Mouse (Mus musculus): Measurements from ENCODE around the gene Zfp688. TPM values are rescaled to one million over a fixed set of nuclear protein-coding genes. Genes with fewer than 3 reads are reported as not detected.

The Zfp688 gene
- polyA plus RNA-seq (2014; fragmentation: Illumina TruSeq; extraction: RNeasy Lipid Tissue Mini Kit (QIAGEN cat#74804); ENCODE audit: low read depth, low replicate concordance): 0.89 TPM

DNA sequence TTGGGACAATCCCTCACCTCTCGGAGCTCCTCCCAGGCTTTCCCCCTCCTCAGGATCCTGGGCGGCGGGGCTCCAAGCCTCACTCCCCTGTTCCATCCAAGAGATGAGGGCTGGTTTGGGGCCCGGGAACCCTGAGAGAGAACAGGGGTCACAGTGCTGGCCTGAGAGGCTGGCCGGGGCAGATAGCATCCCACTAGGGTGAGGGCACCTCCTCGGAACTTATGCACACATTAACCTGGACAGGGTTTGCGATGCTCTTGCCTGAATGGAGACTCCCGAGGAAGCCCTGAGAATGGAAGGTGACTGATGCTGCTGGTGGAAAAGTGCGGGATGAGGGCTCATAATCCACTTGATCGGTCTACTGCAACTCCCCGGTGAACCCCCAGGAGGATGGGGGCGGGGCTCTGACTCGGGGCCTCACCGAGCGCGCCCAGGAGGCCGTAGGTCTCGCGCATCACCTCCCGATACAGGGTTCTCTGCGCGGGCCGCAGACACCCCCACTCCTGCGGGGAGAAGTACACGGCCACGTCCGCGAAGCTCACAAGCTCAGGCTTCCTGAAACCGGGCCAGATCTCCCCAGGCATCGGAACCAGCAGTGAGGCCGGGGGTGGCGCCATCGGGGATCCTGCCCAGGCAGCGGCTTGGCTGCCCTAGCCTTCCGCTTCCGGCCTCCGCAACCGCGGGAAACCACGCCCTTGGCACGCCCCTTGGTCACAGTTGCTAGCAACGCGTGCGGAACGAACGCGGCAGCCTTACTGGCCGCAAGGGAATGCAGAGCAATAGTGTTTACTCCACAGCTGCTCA is at the start of gene Zfp688:
Zfp688 (minus strand) TSS at position 681 of the 804 bp plus-strand sequence.

DNA sequence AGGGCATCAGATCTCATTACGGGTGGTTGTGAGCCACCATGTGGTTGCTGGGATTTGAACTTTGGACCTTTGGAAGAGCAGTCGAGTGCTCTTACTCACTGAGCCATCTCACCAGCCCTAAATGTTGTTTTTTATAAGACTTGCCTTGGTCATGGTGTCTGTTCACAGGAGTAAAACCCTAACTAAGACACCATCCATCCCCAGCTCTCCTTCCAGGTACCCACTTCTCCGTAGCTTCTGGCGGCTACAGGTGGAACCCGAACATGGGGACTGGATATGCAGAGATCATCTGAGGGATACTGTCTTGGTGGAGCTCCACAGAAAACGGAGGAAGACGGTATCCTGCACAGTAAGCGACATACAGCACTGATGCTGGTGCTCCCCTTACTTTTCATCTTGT is 37.4 kb upstream of the Zfp688 start, which contains the start of gene Prr14:
Prr14 (plus strand) TSS at position 301 of the 400 bp plus-strand sequence.

DNA sequence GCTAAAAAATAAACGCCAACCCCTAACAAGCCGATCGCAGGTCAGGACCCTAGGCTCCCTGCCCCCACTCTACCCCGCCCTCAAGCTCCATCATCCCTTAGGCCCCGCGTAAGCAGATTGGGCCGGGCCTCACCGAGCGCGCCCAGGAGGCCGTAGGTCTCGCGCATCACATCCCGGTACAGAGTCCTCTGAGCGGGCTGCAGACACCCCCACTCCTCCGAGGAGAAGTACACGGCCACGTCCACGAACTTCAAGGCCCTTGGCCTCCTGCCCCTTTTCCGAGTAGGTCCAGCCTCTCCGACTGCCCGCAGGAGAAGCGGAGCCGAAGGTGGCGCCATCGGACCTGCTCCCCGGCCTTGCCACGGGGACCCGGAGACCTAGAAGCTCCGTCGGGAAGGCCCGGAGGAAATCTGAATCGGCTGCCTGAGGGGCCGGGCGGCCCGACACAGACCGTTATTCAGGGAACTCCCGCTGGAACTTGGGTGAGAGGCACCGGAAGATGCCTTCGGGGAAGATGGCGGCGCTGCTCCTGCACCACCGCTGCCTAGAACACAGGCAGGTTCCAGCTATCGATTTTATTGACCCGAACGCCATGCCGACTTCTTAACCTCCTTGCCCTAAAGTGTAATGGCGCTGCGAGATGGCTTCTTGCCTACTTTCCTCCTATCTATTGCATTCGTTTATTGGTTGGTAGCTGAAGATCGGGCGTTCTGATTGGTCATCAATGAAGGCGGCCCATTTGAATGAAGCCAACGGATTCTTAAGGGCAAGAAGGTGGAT is 26.8 kb upstream of the Zfp688 start, which contains the start of gene Zfp689:
Zfp689 (minus strand) TSS at position 638 of the 780 bp plus-strand sequence.

DNA sequence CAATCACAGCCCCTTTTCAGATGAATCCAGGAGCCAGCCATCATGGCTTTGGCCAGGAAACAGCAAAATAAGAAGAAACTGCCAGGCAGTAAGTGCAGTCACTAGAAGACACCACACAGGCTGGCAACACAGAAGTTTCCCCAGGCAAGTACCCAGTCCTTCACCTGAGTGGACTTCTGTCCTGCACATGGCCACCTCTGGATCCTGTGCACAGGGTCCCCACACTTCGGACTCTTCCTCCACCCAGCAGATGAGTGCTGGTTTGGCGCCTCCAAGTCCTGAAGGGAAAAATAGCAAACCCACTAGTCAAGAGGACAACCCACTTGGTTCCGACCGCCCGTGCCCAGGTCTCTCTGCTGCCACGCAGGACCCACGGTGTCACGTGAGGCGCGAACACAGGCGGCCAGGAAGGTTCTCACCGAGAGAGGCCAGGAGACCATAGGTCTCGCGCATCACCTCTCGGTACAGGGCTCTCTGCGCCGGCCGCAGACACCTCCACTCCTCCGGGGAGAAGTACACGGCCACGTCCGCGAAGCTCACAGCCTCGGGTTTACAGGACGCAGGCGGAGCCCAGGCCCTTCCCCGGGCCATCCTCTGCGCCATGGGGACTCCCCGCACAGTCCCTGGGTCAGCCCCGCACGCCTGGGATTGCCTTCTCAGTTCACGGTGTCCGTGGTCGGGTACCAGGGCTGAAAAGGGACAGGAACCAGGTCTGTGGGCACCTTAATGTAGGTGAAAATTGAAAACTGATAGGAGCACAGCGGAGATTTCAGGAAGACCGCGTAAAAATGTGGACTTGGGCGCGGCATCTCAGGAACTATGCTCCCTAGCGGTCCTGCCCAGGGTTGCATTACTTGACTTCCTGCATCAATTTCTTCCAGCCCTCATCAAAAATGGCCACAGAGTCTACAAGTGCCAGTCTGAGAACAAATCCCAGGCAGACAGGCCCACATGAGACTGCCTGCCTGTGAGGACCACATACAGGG is 15.6 kb downstream of the Zfp688 start, which contains the start of gene Zfp764:
Zfp764 (minus strand) TSS at position 821 of the 986 bp plus-strand sequence.

DNA sequence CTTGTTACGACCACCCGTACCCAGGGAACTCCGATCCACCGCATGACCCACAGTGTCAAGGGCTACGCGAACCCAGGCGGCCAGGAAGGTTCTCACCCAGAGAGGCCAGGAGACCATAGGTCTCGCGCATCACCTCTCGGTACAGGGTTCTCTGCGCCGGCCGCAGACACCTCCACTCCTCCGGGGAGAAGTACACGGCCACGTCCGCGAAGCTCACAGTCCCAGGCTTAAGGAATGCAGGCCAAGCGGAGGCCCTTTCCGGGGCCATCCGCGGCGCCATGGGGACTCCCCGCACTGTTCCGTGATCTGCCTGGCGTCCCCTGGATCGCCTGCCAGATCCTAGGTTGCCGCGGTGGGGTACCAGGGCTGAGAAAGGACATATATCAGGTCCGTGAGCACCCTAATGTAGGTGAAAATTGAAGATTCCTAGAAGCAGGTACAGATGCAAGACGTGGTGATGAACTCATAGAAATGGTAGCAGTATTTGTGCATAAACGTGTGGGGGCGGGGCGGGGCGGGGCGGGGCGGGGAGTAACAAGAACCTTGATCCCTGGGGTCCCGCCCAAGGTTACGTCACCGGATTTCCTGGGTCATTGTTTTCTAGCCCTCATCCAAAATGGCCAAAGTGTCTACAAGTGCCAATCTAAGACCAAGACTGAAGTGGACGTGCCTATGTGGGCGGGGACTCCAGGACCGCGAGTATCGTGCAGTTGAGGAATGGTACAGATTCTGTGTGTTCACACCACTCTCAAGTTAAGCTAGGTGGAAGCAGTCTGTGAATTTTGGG is 28.5 kb downstream of the Zfp688 start, which contains the start of gene E430018J23Rik:
E430018J23Rik (minus strand) TSS at position 473 of the 787 bp plus-strand sequence.

DNA sequence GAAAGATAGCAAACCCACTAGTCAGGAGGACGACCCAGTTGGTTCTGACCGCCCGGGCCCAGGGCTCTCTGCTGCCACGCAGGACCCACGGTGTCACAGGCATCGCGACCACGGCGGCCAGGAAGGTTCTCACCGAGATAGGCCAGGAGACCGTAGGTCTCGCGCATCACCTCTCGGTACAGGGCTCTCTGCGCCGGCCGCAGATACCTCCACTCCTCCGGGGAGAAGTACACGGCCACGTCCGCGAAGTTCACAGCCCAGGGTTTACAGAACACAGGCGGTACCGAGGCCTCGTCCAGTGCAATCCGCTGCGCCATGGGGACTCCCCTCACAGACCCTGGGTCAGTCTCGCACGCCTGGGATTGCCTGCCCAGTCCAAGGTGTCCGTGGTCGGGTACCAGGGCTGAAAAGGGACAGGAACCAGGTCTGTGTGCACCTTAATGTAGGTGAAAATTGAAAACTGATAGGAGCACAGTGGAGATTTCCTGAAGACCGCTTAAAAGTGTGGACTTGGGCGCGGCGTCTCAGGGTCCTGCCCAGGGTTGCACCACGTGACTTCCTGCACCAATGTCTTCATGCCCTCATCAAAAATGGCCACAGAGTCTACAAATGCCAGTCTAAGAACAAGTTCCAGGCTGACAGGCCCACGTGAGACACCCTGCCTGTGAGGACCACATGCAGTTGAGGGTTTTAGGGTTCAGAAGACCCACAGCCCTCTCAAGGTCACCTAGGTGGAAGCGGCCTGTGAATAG is 35.1 kb downstream of the Zfp688 start, which contains the start of gene 9130019O22Rik:
9130019O22Rik (minus strand) TSS at position 526 of the 752 bp plus-strand sequence.

DNA sequence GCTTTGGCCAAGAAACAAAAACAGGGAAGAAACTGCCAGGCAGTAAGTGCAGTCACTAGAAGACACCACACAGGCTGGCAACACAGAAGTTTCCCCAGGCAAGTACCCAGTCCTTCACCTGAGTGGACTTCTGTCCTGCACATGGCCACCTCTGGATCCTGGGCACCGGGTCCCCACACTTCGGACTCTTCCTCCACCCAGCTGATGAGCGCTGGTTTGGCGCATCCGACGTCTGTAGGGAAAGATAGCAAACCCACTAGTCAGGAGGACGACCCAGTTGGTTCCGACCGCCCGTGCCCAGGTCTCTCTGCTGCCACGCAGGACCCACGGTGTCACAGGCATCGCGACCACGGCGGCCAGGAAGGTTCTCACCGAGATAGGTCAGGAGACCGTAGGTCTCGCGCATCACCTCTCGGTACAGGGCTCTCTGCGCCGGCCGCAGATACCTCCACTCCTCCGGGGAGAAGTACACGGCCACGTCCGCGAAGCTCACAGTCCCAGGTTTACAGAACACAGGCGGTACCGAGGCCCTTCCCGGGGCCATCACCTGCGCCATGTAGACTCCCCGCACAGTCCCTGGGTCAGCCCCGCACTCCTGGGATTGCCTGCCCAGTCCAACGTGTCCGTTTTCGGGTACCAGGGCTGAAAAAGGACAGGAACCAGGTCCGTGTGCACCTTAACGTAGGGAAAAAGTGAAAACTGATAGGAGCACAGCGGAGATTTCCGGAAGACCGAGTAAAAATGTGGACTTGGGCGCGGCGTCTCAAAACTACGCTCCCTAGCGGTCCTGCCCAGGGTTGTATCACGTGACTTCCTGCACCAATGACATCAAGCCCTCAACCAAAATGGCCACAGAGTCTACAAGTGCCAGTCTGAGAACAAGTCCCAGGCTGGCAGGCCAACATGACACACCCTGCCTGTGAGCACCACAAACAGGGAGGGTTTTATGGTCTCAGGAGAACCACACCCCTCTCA is 46.3 kb downstream of the Zfp688 start, which contains the start of gene Zfp747:
Zfp747 (minus strand) TSS at position 780 of the 975 bp plus-strand sequence.

Other genes with a start within 250 kb of the Zfp688 start
- 11.2 TPM for gene Cd2bp2, start 226.0 kb downstream of the Zfp688 start, polyA plus RNA-seq (2014; fragmentation: Illumina TruSeq; extraction: RNeasy Lipid Tissue Mini Kit (QIAGEN cat#74804); ENCODE audit: low read depth, low replicate concordance)
- 1.9 TPM for gene Tbc1d10b, start 213.6 kb downstream of the Zfp688 start, polyA plus RNA-seq (2014; fragmentation: Illumina TruSeq; extraction: RNeasy Lipid Tissue Mini Kit (QIAGEN cat#74804); ENCODE audit: low read depth, low replicate concordance)
- gene Mylpf, start 213.2 kb downstream of the Zfp688 start, polyA plus RNA-seq (2014; fragmentation: Illumina TruSeq; extraction: RNeasy Lipid Tissue Mini Kit (QIAGEN cat#74804); ENCODE audit: low read depth, low replicate concordance): not detected
- 1.3 TPM for gene Zfp553, start 189.0 kb downstream of the Zfp688 start, polyA plus RNA-seq (2014; fragmentation: Illumina TruSeq; extraction: RNeasy Lipid Tissue Mini Kit (QIAGEN cat#74804); ENCODE audit: low read depth, low replicate concordance)
- gene Sept1, start 188.9 kb downstream of the Zfp688 start, polyA plus RNA-seq (2014; fragmentation: Illumina TruSeq; extraction: RNeasy Lipid Tissue Mini Kit (QIAGEN cat#74804); ENCODE audit: low read depth, low replicate concordance): not detected
- gene Zfp771, start 177.8 kb downstream of the Zfp688 start, polyA plus RNA-seq (2014; fragmentation: Illumina TruSeq; extraction: RNeasy Lipid Tissue Mini Kit (QIAGEN cat#74804); ENCODE audit: low read depth, low replicate concordance): not detected
- gene Dctpp1, start 161.4 kb downstream of the Zfp688 start, polyA plus RNA-seq (2014; fragmentation: Illumina TruSeq; extraction: RNeasy Lipid Tissue Mini Kit (QIAGEN cat#74804); ENCODE audit: low read depth, low replicate concordance): not detected
- 208 TPM for gene Sephs2, start 148.0 kb downstream of the Zfp688 start, polyA plus RNA-seq (2014; fragmentation: Illumina TruSeq; extraction: RNeasy Lipid Tissue Mini Kit (QIAGEN cat#74804); ENCODE audit: low read depth, low replicate concordance)
- gene Itgal, start 125.8 kb downstream of the Zfp688 start, polyA plus RNA-seq (2014; fragmentation: Illumina TruSeq; extraction: RNeasy Lipid Tissue Mini Kit (QIAGEN cat#74804); ENCODE audit: low read depth, low replicate concordance): 0.16 TPM
- 4.7 TPM for gene Zfp768, start 76.5 kb downstream of the Zfp688 start, polyA plus RNA-seq (2014; fragmentation: Illumina TruSeq; extraction: RNeasy Lipid Tissue Mini Kit (QIAGEN cat#74804); ENCODE audit: low read depth, low replicate concordance)
- 1.6 TPM for gene Zfp747, start 46.0 kb downstream of the Zfp688 start, polyA plus RNA-seq (2014; fragmentation: Illumina TruSeq; extraction: RNeasy Lipid Tissue Mini Kit (QIAGEN cat#74804); ENCODE audit: low read depth, low replicate concordance)
- 0.97 TPM for gene 9130019O22Rik, start 34.9 kb downstream of the Zfp688 start, polyA plus RNA-seq (2014; fragmentation: Illumina TruSeq; extraction: RNeasy Lipid Tissue Mini Kit (QIAGEN cat#74804); ENCODE audit: low read depth, low replicate concordance)
- gene E430018J23Rik, start 28.4 kb downstream of the Zfp688 start, polyA plus RNA-seq (2014; fragmentation: Illumina TruSeq; extraction: RNeasy Lipid Tissue Mini Kit (QIAGEN cat#74804); ENCODE audit: low read depth, low replicate concordance): 0.69 TPM
- 2.5 TPM for gene Zfp764, start 15.2 kb downstream of the Zfp688 start, polyA plus RNA-seq (2014; fragmentation: Illumina TruSeq; extraction: RNeasy Lipid Tissue Mini Kit (QIAGEN cat#74804); ENCODE audit: low read depth, low replicate concordance)
- gene Zfp689, start 27.1 kb upstream of the Zfp688 start, polyA plus RNA-seq (2014; fragmentation: Illumina TruSeq; extraction: RNeasy Lipid Tissue Mini Kit (QIAGEN cat#74804); ENCODE audit: low read depth, low replicate concordance): 0.89 TPM
- gene Prr14, start 37.5 kb upstream of the Zfp688 start, polyA plus RNA-seq (2014; fragmentation: Illumina TruSeq; extraction: RNeasy Lipid Tissue Mini Kit (QIAGEN cat#74804); ENCODE audit: low read depth, low replicate concordance): 10.5 TPM
- 6.2 TPM for gene Fbrs, start 57.1 kb upstream of the Zfp688 start, polyA plus RNA-seq (2014; fragmentation: Illumina TruSeq; extraction: RNeasy Lipid Tissue Mini Kit (QIAGEN cat#74804); ENCODE audit: low read depth, low replicate concordance)
- gene Srcap, start 89.9 kb upstream of the Zfp688 start, polyA plus RNA-seq (2014; fragmentation: Illumina TruSeq; extraction: RNeasy Lipid Tissue Mini Kit (QIAGEN cat#74804); ENCODE audit: low read depth, low replicate concordance): 7.5 TPM
- 4.0 TPM for gene Gm42715, start 97.5 kb upstream of the Zfp688 start, polyA plus RNA-seq (2014; fragmentation: Illumina TruSeq; extraction: RNeasy Lipid Tissue Mini Kit (QIAGEN cat#74804); ENCODE audit: low read depth, low replicate concordance)
- gene Tmem265, start 139.3 kb upstream of the Zfp688 start, polyA plus RNA-seq (2014; fragmentation: Illumina TruSeq; extraction: RNeasy Lipid Tissue Mini Kit (QIAGEN cat#74804); ENCODE audit: low read depth, low replicate concordance): not detected
- gene Phkg2, start 151.3 kb upstream of the Zfp688 start, polyA plus RNA-seq (2014; fragmentation: Illumina TruSeq; extraction: RNeasy Lipid Tissue Mini Kit (QIAGEN cat#74804); ENCODE audit: low read depth, low replicate concordance): 15.2 TPM
- gene Ccdc189, start 166.5 kb upstream of the Zfp688 start, polyA plus RNA-seq (2014; fragmentation: Illumina TruSeq; extraction: RNeasy Lipid Tissue Mini Kit (QIAGEN cat#74804); ENCODE audit: low read depth, low replicate concordance): 0.73 TPM
- gene Rnf40, start 166.7 kb upstream of the Zfp688 start, polyA plus RNA-seq (2014; fragmentation: Illumina TruSeq; extraction: RNeasy Lipid Tissue Mini Kit (QIAGEN cat#74804); ENCODE audit: low read depth, low replicate concordance): 1.3 TPM
- 6.6 TPM for gene Zfp629, start 193.7 kb upstream of the Zfp688 start, polyA plus RNA-seq (2014; fragmentation: Illumina TruSeq; extraction: RNeasy Lipid Tissue Mini Kit (QIAGEN cat#74804); ENCODE audit: low read depth, low replicate concordance)